ENCODE assay signal across 24 mouse cellular contexts in genomic region chr2:138589105-138589504, GRCm38 (mm10).
DNase-seq lines count a peak whose midpoint lies in the region; ATAC-seq and TF ChIP-seq lines count a peak whose summit lies in the region.
"Had no signal": no experiment of that assay in that cellular context is flagged by ENCODE, and none has a peak within 500 bp of the region (broad histone marks: within the 10 kb centered on the region; RNA-seq: fewer than 3 reads in every experiment).

No protein-coding gene starts in this region.

- no peaks in the 10 kb centered on the region for H3K27me3 ChIP-seq in forebrain, embryonic 13.5 days
- H3K27me3 ChIP-seq in forebrain, embryonic 14.5 days (replicated peaks; ENCODE audit: control insufficient read depth, insufficient read depth, low read length) = no peaks in the 10 kb centered on the region
- no peaks in the 10 kb centered on the region for H3K27me3 ChIP-seq in midbrain, postnatal 0 days (ENCODE audit: insufficient read depth, low read length)
- no peaks in the 10 kb centered on the region for H3K27me3 ChIP-seq in midbrain, embryonic 13.5 days
- no peaks in the 10 kb centered on the region for H3K27me3 ChIP-seq in liver, embryonic 12.5 days (replicated peaks)
- H3K27me3 ChIP-seq: embryonic facial prominence, embryonic 12.5 days; forebrain, embryonic 12.5 days; heart, embryonic 15.5 days; limb, embryonic 13.5 days; liver, embryonic 13.5 days; midbrain, embryonic 12.5 days; neural tube, embryonic 12.5 days had no signal

- H3K9ac ChIP-seq in forebrain, embryonic 13.5 days = no peak overlapping the region
- no peak overlapping the region for H3K9ac ChIP-seq in forebrain, embryonic 14.5 days (ENCODE audit: low read length)
- no peak overlapping the region for H3K9ac ChIP-seq in midbrain, postnatal 0 days (replicated peaks; ENCODE audit: low read length, poor library complexity, severe bottlenecking)
- H3K9ac ChIP-seq in midbrain, embryonic 13.5 days (replicated peaks) = no peak overlapping the region
- no peak overlapping the region for H3K9ac ChIP-seq in liver, embryonic 12.5 days
- H3K9ac ChIP-seq: embryonic facial prominence, embryonic 12.5 days; forebrain, embryonic 12.5 days; heart, embryonic 15.5 days; limb, embryonic 13.5 days; liver, embryonic 13.5 days; midbrain, embryonic 12.5 days; neural tube, embryonic 12.5 days had no signal

- no peaks in the 10 kb centered on the region for H3K9me3 ChIP-seq in forebrain, embryonic 13.5 days (replicated peaks)
- H3K9me3 ChIP-seq in forebrain, embryonic 14.5 days (replicated peaks; ENCODE audit: control insufficient read depth, low read length) = no peaks in the 10 kb centered on the region
- no peaks in the 10 kb centered on the region for H3K9me3 ChIP-seq in midbrain, postnatal 0 days (ENCODE audit: low read length)
- no peaks in the 10 kb centered on the region for H3K9me3 ChIP-seq in midbrain, embryonic 13.5 days
- H3K9me3 ChIP-seq in liver, embryonic 12.5 days (replicated peaks) = peaks cover 5% of the 10 kb centered on the region; the same call in 1 of the 2 replicates
- H3K9me3 ChIP-seq: embryonic facial prominence, embryonic 12.5 days; forebrain, embryonic 12.5 days; heart, embryonic 15.5 days; limb, embryonic 13.5 days; liver, embryonic 13.5 days; midbrain, embryonic 12.5 days; neural tube, embryonic 12.5 days had no signal

- H3K4me3 ChIP-seq in forebrain, embryonic 13.5 days = no peak overlapping the region
- no peak overlapping the region for H3K4me3 ChIP-seq in forebrain, embryonic 14.5 days (ENCODE audit: low read depth, low read length)
- H3K4me3 ChIP-seq in midbrain, postnatal 0 days (ENCODE audit: low read depth, low read length) = no peak overlapping the region
- no peak overlapping the region for H3K4me3 ChIP-seq in midbrain, embryonic 13.5 days (replicated peaks)
- H3K4me3 ChIP-seq in liver, embryonic 12.5 days = no peak overlapping the region
- H3K4me3 ChIP-seq: embryonic facial prominence, embryonic 12.5 days; forebrain, embryonic 12.5 days; gastrocnemius, adult 2 months; heart, embryonic 15.5 days; limb, embryonic 13.5 days; liver, embryonic 13.5 days; midbrain, embryonic 12.5 days; neural tube, embryonic 12.5 days had no signal

- WGBS in forebrain, embryonic 13.5 days = 38% methylated on average over 3 of the region's 3 CpGs
- WGBS in forebrain, embryonic 14.5 days = 41% methylated on average over 3 of the region's 3 CpGs
- WGBS in midbrain, postnatal 0 days = 50% methylated on average over 3 of the region's 3 CpGs
- WGBS in midbrain, embryonic 13.5 days = 49% methylated on average over 3 of the region's 3 CpGs
- 64% methylated on average over 3 of the region's 3 CpGs for WGBS in liver, embryonic 12.5 days (ENCODE audit: insufficient replicate concordance)

- no peak for DNase-seq in forebrain, embryonic 14.5 days (ENCODE audit: low spot score)
- peak; percentile 69 for DNase-seq in midbrain, postnatal 0 days (ENCODE audit: low spot score)
- peak; percentile 86 for DNase-seq in cerebellum, adult 9-11 months
- DNase-seq in kidney, postnatal 10 days = no peak
- no peak for DNase-seq in heart, adult 8-10 months (ENCODE audit: low spot score)
- DNase-seq: adrenal gland, postnatal 25 days; gastrocnemius, adult 2 months; heart, postnatal 36 days; kidney, adult 2 months; liver, embryonic 13.5 days; lung, adult 2 months; lung, postnatal 14 days; right cerebral cortex, postnatal 25 days had no signal

- ATAC-seq in forebrain, embryonic 13.5 days = peak; percentile 36; the same call in 1 of the 2 replicates
- no peak for ATAC-seq in forebrain, embryonic 14.5 days
- no peak for ATAC-seq in midbrain, postnatal 0 days (ENCODE audit: low FRiP score)
- ATAC-seq in midbrain, embryonic 13.5 days = no peak
- no peak for ATAC-seq in liver, embryonic 12.5 days
- ATAC-seq: inflammation-experienced regulatory T-cells, adult 6 months had no signal

- H3K36me3 ChIP-seq in forebrain, embryonic 13.5 days (ENCODE audit: poor library complexity, severe bottlenecking) = no peaks in the 10 kb centered on the region
- no peaks in the 10 kb centered on the region for H3K36me3 ChIP-seq in forebrain, embryonic 14.5 days (ENCODE audit: control insufficient read depth, insufficient read depth, low read length)
- H3K36me3 ChIP-seq in midbrain, postnatal 0 days (ENCODE audit: insufficient read depth, low read length) = no peaks in the 10 kb centered on the region
- no peaks in the 10 kb centered on the region for H3K36me3 ChIP-seq in midbrain, embryonic 13.5 days
- H3K36me3 ChIP-seq in liver, embryonic 12.5 days = no peaks in the 10 kb centered on the region
- H3K36me3 ChIP-seq: embryonic facial prominence, embryonic 12.5 days; forebrain, embryonic 12.5 days; heart, embryonic 15.5 days; limb, embryonic 13.5 days; liver, embryonic 13.5 days; midbrain, embryonic 12.5 days; neural tube, embryonic 12.5 days had no signal

- H3K4me1 ChIP-seq in forebrain, embryonic 13.5 days = no peaks in the 10 kb centered on the region
- no peaks in the 10 kb centered on the region for H3K4me1 ChIP-seq in forebrain, embryonic 14.5 days (ENCODE audit: control insufficient read depth, insufficient read depth, low read length)
- H3K4me1 ChIP-seq in midbrain, postnatal 0 days (ENCODE audit: insufficient read depth, low read length) = no peaks in the 10 kb centered on the region
- no peaks in the 10 kb centered on the region for H3K4me1 ChIP-seq in midbrain, embryonic 13.5 days (replicated peaks)
- H3K4me1 ChIP-seq in liver, embryonic 12.5 days = no peaks in the 10 kb centered on the region
- H3K4me1 ChIP-seq: embryonic facial prominence, embryonic 12.5 days; forebrain, embryonic 12.5 days; heart, embryonic 15.5 days; limb, embryonic 13.5 days; liver, embryonic 13.5 days; midbrain, embryonic 12.5 days; neural tube, embryonic 12.5 days had no signal

- no peak overlapping the region for H3K27ac ChIP-seq in forebrain, embryonic 13.5 days
- no peak overlapping the region for H3K27ac ChIP-seq in forebrain, embryonic 14.5 days (ENCODE audit: low read depth, low read length)
- no peak overlapping the region for H3K27ac ChIP-seq in midbrain, postnatal 0 days (ENCODE audit: low read depth, low read length)
- no peak overlapping the region for H3K27ac ChIP-seq in midbrain, embryonic 13.5 days
- H3K27ac ChIP-seq in liver, embryonic 12.5 days = no peak overlapping the region
- H3K27ac ChIP-seq: embryonic facial prominence, embryonic 12.5 days; forebrain, embryonic 12.5 days; gastrocnemius, adult 2 months; heart, embryonic 15.5 days; kidney, postnatal 0 days; limb, embryonic 13.5 days; liver, embryonic 13.5 days; midbrain, embryonic 12.5 days; neural tube, embryonic 12.5 days had no signal

- no peak overlapping the region for H3K4me2 ChIP-seq in forebrain, embryonic 13.5 days
- no peak overlapping the region for H3K4me2 ChIP-seq in forebrain, embryonic 14.5 days (ENCODE audit: low read length)
- no peak overlapping the region for H3K4me2 ChIP-seq in midbrain, postnatal 0 days (ENCODE audit: low read depth, low read length, poor library complexity, severe bottlenecking)
- H3K4me2 ChIP-seq in midbrain, embryonic 13.5 days (replicated peaks) = no peak overlapping the region
- H3K4me2 ChIP-seq in liver, embryonic 12.5 days = no peak overlapping the region
- H3K4me2 ChIP-seq: embryonic facial prominence, embryonic 12.5 days; forebrain, embryonic 12.5 days; heart, embryonic 15.5 days; limb, embryonic 13.5 days; liver, embryonic 13.5 days; midbrain, embryonic 12.5 days; neural tube, embryonic 12.5 days had no signal

- TF ChIP-seq CTCF in midbrain, postnatal 0 days (IDR thresholded peaks at IDR 0.05) = no peak

Comparison
In these comparisons a context has a peak if more than half of its experiments do, and no peak if none do; other contexts are left out.
1. DNase-seq: peak in midbrain, postnatal 0 days (single experiment) and cerebellum, adult 9-11 months (single experiment); none in forebrain, embryonic 14.5 days (single experiment), kidney, postnatal 10 days (single experiment) and heart, adult 8-10 months (single experiment).